ENCODE assay signal across 9 mouse cellular contexts in the genomic region with DNA sequence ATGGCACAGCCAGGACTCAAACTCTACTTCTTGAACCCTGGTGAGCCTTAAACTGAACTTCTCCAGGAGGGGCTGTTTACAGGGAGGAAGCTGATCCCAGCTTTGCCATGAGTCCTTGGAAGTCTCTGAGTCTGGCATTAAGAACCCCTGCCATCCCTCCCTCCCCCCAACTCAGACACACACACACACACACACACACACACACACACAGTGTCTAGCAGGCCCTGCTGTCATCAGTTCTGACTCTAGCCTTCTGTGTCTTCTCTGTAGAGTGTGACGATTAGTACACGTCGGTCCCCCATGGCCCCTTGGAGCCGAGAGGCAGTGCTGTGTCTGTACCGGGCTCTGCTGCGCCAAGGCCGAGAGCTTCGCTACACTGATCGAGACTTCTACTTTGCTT. TPM values are rescaled to one million over a fixed set of nuclear protein-coding genes. Genes with fewer than 3 reads are reported as not detected.
DNase-seq lines count a peak whose midpoint lies in the region; ATAC-seq and TF ChIP-seq lines count a peak whose summit lies in the region.
"Had no signal": no experiment of that assay in that cellular context is flagged by ENCODE, and none has a peak within 500 bp of the region (broad histone marks: within the 10 kb centered on the region; RNA-seq: fewer than 3 reads in every experiment).

A gene (plus strand): TSS at position 301 of the 400 bp plus-strand sequence.

- TF ChIP-seq EP300 in heart, postnatal 0 days (IDR thresholded peaks at IDR 0.05; ENCODE audit: low read depth), result no peak
- TF ChIP-seq EP300 in liver, embryonic 14.5 days (IDR thresholded peaks at IDR 0.05; ENCODE audit: low read depth), result no peak

- no peak for TF ChIP-seq CTCF in G1E (IDR thresholded peaks at IDR 0.05; ENCODE audit: low read depth, low read length)
- TF ChIP-seq CTCF in heart, postnatal 0 days (IDR thresholded peaks at IDR 0.05; ENCODE audit: low read depth), result no peak
- no peak for TF ChIP-seq CTCF in liver, embryonic 14.5 days (IDR thresholded peaks at IDR 0.05; ENCODE audit: low read depth)

- peaks cover 46% of the 10 kb centered on the region for H3K36me3 ChIP-seq in heart, embryonic 12.5 days
- peaks cover 46% of the 10 kb centered on the region for H3K36me3 ChIP-seq in G1E (replicated peaks)
- peaks cover 43% of the 10 kb centered on the region for H3K36me3 ChIP-seq in heart, postnatal 0 days (replicated peaks; ENCODE audit: control insufficient read depth, insufficient read depth, low read length)
- peaks cover 41% of the 10 kb centered on the region for H3K36me3 ChIP-seq in liver, embryonic 14.5 days (replicated peaks; ENCODE audit: control insufficient read depth, insufficient read depth, low read depth)

- peak within 1 kb of the TSS; percentile 93 for H3K9ac ChIP-seq in heart, embryonic 12.5 days
- H3K9ac ChIP-seq in heart, postnatal 0 days (replicated peaks; ENCODE audit: low read depth, low read length), result peak within 1 kb of the TSS; percentile 91
- H3K9ac ChIP-seq in liver, embryonic 14.5 days (replicated peaks), result peak within 1 kb of the TSS; percentile 96

- H3K27me3 ChIP-seq in heart, embryonic 12.5 days (replicated peaks), result no peaks in the 10 kb centered on the region
- H3K27me3 ChIP-seq in G1E (ENCODE audit: insufficient read depth, low read length), result no peaks in the 10 kb centered on the region
- H3K27me3 ChIP-seq in heart, postnatal 0 days (ENCODE audit: control insufficient read depth, insufficient read depth, low read length), result no peaks in the 10 kb centered on the region
- no peaks in the 10 kb centered on the region for H3K27me3 ChIP-seq in liver, embryonic 14.5 days (ENCODE audit: control insufficient read depth, insufficient read depth, low read length)
- H3K27me3 ChIP-seq: Patski had no signal

- ATAC-seq in heart, embryonic 12.5 days (ENCODE audit: insufficient number of reproducible peaks, low FRiP score), result no peak
- ATAC-seq in G1E (ENCODE audit: extremely low read depth, insufficient number of reproducible peaks, low FRiP score, poor library complexity, severe bottlenecking), result no peak
- ATAC-seq in heart, postnatal 0 days (ENCODE audit: insufficient read depth, low read depth), result no peak
- no peak for ATAC-seq in liver, embryonic 14.5 days (ENCODE audit: insufficient read depth)
- ATAC-seq: Patski had no signal

- H3K9me3 ChIP-seq in heart, embryonic 12.5 days (replicated peaks), result no peaks in the 10 kb centered on the region
- no peaks in the 10 kb centered on the region for H3K9me3 ChIP-seq in G1E (replicated peaks)
- H3K9me3 ChIP-seq in heart, postnatal 0 days (replicated peaks; ENCODE audit: control insufficient read depth, low read length), result no peaks in the 10 kb centered on the region
- H3K9me3 ChIP-seq in liver, embryonic 14.5 days (ENCODE audit: control insufficient read depth, low read length), result no peaks in the 10 kb centered on the region

- no peak within 1 kb of the TSS for H3K27ac ChIP-seq in heart, embryonic 12.5 days (ENCODE audit: poor library complexity, severe bottlenecking)
- peak within 1 kb of the TSS; percentile 85 for H3K27ac ChIP-seq in heart, postnatal 0 days (ENCODE audit: low read depth)
- H3K27ac ChIP-seq in liver, embryonic 14.5 days, result peak within 1 kb of the TSS; percentile 69; the same call in 1 of the 2 replicates

- 82% methylated on average over 9 of the region's 9 CpGs for WGBS in heart, embryonic 12.5 days
- WGBS in heart, postnatal 0 days, result 74% methylated on average over 9 of the region's 9 CpGs
- WGBS in liver, embryonic 14.5 days (ENCODE audit: insufficient replicate concordance), result 91% methylated on average over 9 of the region's 9 CpGs

- peak within 1 kb of the TSS; percentile 90 for H3K4me3 ChIP-seq in heart, embryonic 12.5 days
- peak within 1 kb of the TSS; percentile 93 for H3K4me3 ChIP-seq in G1E (ENCODE audit: low read depth, low read length)
- H3K4me3 ChIP-seq in heart, postnatal 0 days (ENCODE audit: low read depth, low read length), result peak within 1 kb of the TSS; percentile 92
- H3K4me3 ChIP-seq in liver, embryonic 14.5 days (ENCODE audit: insufficient read depth in 1 of 2, low read depth in 2 of 2, low read length in 2 of 2), result peak within 1 kb of the TSS; percentile 95 to 98

- peak within 1 kb of the TSS; percentile 94 for H3K4me2 ChIP-seq in heart, embryonic 12.5 days
- peak within 1 kb of the TSS; percentile 77 for H3K4me2 ChIP-seq in heart, postnatal 0 days (ENCODE audit: low read depth, low read length)
- H3K4me2 ChIP-seq in liver, embryonic 14.5 days (ENCODE audit: low read depth), result peak within 1 kb of the TSS; percentile 96

- DNase-seq in heart, adult 8-10 months (ENCODE audit: low spot score), result no peak
- DNase-seq in G1E (ENCODE audit: low spot score), result no peak
- DNase-seq in heart, postnatal 0 days (ENCODE audit: low spot score), result no peak
- no peak for DNase-seq in liver, embryonic 14.5 days (ENCODE audit: low read depth in 3 of 3, low spot score in 3 of 3)
- no peak for DNase-seq in cerebellum, adult 18-20 months
- DNase-seq in ovary, adult 18-20 months (ENCODE audit: low spot score), result no peak
- no peak for DNase-seq in embryo, embryonic 10.5 days (ENCODE audit: low spot score)

- peaks cover 20% of the 10 kb centered on the region for H3K4me1 ChIP-seq in heart, embryonic 12.5 days (replicated peaks)
- peaks cover 48% of the 10 kb centered on the region for H3K4me1 ChIP-seq in G1E (ENCODE audit: insufficient read depth, low read depth, low read length)
- peaks cover 6% of the 10 kb centered on the region; the same call in 1 of the 2 replicates for H3K4me1 ChIP-seq in heart, postnatal 0 days (ENCODE audit: control insufficient read depth, insufficient read depth)
- H3K4me1 ChIP-seq in liver, embryonic 14.5 days (replicated peaks; ENCODE audit: control insufficient read depth in 2 of 2, insufficient read depth in 2 of 2, low read length in 1 of 2), result peaks cover 12 to 15% of the 10 kb centered on the region in 2 experiments

RNA-seq across cellular contexts. Expression of the gene that starts here (rescaled TPM):
- polyA plus RNA-seq in heart, embryonic 12.5 days (2016; fragmentation: Nextera tagmentation; extraction: Ambion mirVana), result 4.0 TPM in 1 of 2 replicates, not detected in the other
- total RNA-seq in heart, adult 8-10 months (2022), result 10 to 100 TPM in 1 of 4 experiments, 1 to 10 TPM in 3; 5.6 to 11.9 (median 8.0) TPM
- total RNA-seq in G1E (2014; fragmentation: Nextera tagmentation) (14.0 TPM in 1 of 2 replicates, not detected in the other), G1E (2017) (not detected in 2 replicates)
- not detected in 2 replicates for polyA plus RNA-seq in G1E (2012)
- not detected in 2 replicates for total RNA-seq in heart, postnatal 0 days (2014; rRNA removed; ENCODE audit: low replicate concordance)
- polyA plus RNA-seq in heart, postnatal 0 days (2015; fragmentation: Nextera tagmentation; extraction: Ambion mirVana), result not detected in 2 replicates
- not detected in 2 replicates for polyA plus RNA-seq in liver, embryonic 14.5 days (2012; rRNA removed)
- polyA plus RNA-seq in liver, embryonic 14.5 days (2014; fragmentation: Nextera tagmentation; extraction: Ambion mirVana), result not detected in 2 replicates
- polyA plus RNA-seq: Patski had no signal
